Mouse (Mus musculus) spleen, adult 2 months (tissue): Measurements from ENCODE around the gene Prkaca. TPM values are rescaled to one million over a fixed set of nuclear protein-coding genes. Genes with fewer than 3 reads are reported as not detected.

Experiments
- DNase-seq, 2 experiments: peaks; one replicate each; pipeline versions ENCODE4 v3.0.0 to v3.0.0-alpha.2; 2012 to 2021; ENCODE audit warnings: low spot score in 2 of 2, low read depth in 1 of 2
- H3K27ac ChIP-seq: fragments of 200-500 bp; 2 replicates; pipeline ENCODE4 v1.5.1; 2012; ENCODE audit warnings: low read length, inconsistent platforms; ENCODE audit not compliant: insufficient read depth
- H3K27me3 ChIP-seq: fragments of 200-500 bp; 2 replicates; pipeline ENCODE4 v1.6.1; 2012; ENCODE audit warnings: mild to moderate bottlenecking, moderate library complexity, low read length, inconsistent platforms; ENCODE audit not compliant: control insufficient read depth, insufficient read depth
- H3K36me3 ChIP-seq: fragments of 200-500 bp; 2 replicates; pipeline ENCODE4 v1.6.1; 2012; ENCODE audit warnings: mild to moderate bottlenecking, low read length, inconsistent platforms; ENCODE audit not compliant: control insufficient read depth, insufficient read depth
- H3K4me1 ChIP-seq: fragments of 200-500 bp; 2 replicates; pipeline ENCODE4 v1.6.1; 2011; ENCODE audit warnings: inconsistent platforms; ENCODE audit not compliant: control insufficient read depth, insufficient read depth, insufficient read length
- H3K4me3 ChIP-seq: fragments of 200-500 bp; 2 replicates; pipeline ENCODE4 v1.5.1; 2011; ENCODE audit warnings: mild to moderate bottlenecking, inconsistent platforms; ENCODE audit not compliant: insufficient read depth, insufficient read length; ENCODE audit errors: extremely low read depth
- CTCF ChIP-seq: fragments of 200-500 bp; IDR thresholded peaks from 2 replicates; pipeline ENCODE4 v1.5.1; 2011; ENCODE audit warnings: mild to moderate bottlenecking, inconsistent platforms; ENCODE audit not compliant: insufficient read depth, insufficient read length, insufficient replicate concordance; ENCODE audit errors: extremely low read depth
- POLR2A ChIP-seq: fragments of 200-500 bp; IDR thresholded peaks from 2 replicates; pipeline ENCODE4 v1.6.1; 2011; ENCODE audit warnings: low read depth, low read length, inconsistent platforms
- WGBS: fragments of 180-500 bp; shearing (Covaris S2); methylation state at CpG from one replicate; pipeline ENCODE4 v1.1.7; 2018; 5-methylcytosine and 5-hydroxymethylcytosine counted together
- polyA plus RNA-seq: library from polyadenylated mRNA; depleted of rRNA; stranded (reverse); fragments of >200 nt; gene quantifications from 2 replicates; pipeline ENCODE4 v1.2.3, GENCODE M21; 2012

Gene Prkaca
- polyA plus RNA-seq, 1 experiment: 26.7 TPM

GRCm38 (mm10) chr8:83955958-83956218, 16.9 kb upstream of the Prkaca start:
- no peak for DNase-seq
- no peaks in the 10 kb centered on the region for H3K27me3 ChIP-seq
- H3K27ac ChIP-seq: no peak overlapping the region
- H3K4me1 ChIP-seq: peaks cover 3% of the 10 kb centered on the region; the same call in 1 of the 2 replicates
- TF ChIP-seq CTCF (no peak), POLR2A (no peak)
- no peaks in the 10 kb centered on the region for H3K36me3 ChIP-seq
- 4% methylated on average over 15 of the region's 15 CpGs for WGBS
- H3K4me3 ChIP-seq: peak overlapping the region; percentile 80; the same call in 1 of the 2 replicates

- H3K36me3 ChIP-seq: no peaks in the 10 kb centered on the region
- WGBS: 3% methylated on average over 1 of the region's 1 CpGs
- no peaks in the 10 kb centered on the region for H3K27me3 ChIP-seq
- TF ChIP-seq POLR2A: no peak
- TF ChIP-seq CTCF: peak; percentile 15; the same call in 1 of the 2 replicates
- no peak overlapping the region for H3K27ac ChIP-seq
- no peak overlapping the region for H3K4me3 ChIP-seq
- H3K4me1 ChIP-seq: peaks cover 3% of the 10 kb centered on the region; the same call in 1 of the 2 replicates
- no peak for DNase-seq
Measured at GRCm38 (mm10) chr8:83956789-83957188, 16.0 kb upstream of the Prkaca start.

GRCm38 (mm10) chr8:83964015-83964765, 8.6 kb upstream of the Prkaca start:
- Histone ChIP-seq H3K36me3 (no peaks in the 10 kb centered on the region), H3K27ac (no peak overlapping the region), H3K4me3 (no peak overlapping the region), H3K4me1 (no peaks in the 10 kb centered on the region), H3K27me3 (no peaks in the 10 kb centered on the region)
- TF ChIP-seq POLR2A (no peak), CTCF (no peak)
- no peak for DNase-seq
- WGBS: 89% methylated on average over 5 of the region's 5 CpGs

DNA sequence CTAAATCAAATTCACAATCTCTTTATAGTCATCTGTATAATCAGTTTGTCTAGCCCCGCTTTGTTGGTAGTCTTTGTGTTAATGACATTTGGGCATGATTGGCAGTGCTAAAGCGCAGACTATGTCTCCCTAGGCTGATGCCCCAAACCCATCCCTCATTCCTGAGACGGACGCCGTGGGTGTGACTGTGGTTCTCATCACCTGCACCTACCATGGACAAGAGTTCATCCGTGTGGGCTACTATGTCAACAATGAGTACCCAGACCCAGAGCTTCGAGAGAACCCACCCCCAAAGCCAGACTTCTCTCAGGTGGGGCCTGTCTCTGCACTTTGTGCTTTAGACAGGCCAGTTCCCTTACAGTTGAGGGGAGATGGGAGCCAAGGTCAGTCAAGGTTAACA, 5.1 kb upstream of the Prkaca start:
- WGBS: 98% methylated on average over 7 of the region's 7 CpGs
- DNase-seq: no peak
- H3K4me1 ChIP-seq: peaks cover 3% of the 10 kb centered on the region; the same call in 1 of the 2 replicates
- H3K36me3 ChIP-seq: no peaks in the 10 kb centered on the region
- no peak for TF ChIP-seq POLR2A
- H3K27me3 ChIP-seq: no peaks in the 10 kb centered on the region
- no peak overlapping the region for H3K27ac ChIP-seq
- no peak overlapping the region for H3K4me3 ChIP-seq

- Histone ChIP-seq H3K27ac (no peak overlapping the region), H3K27me3 (no peaks in the 10 kb centered on the region)
Measured at GRCm38 (mm10) chr8:83971121-83971520, 1.7 kb upstream of the Prkaca start.

GRCm38 (mm10) chr8:83971661-83972060, 1.1 kb upstream of the Prkaca start:
- H3K4me3 ChIP-seq: no peak overlapping the region
- TF ChIP-seq POLR2A (no peak), CTCF (no peak)
- 91% methylated on average over 6 of the region's 6 CpGs for WGBS

More at GRCm38 (mm10) chr8:83971121-83971520, 1.7 kb upstream of the Prkaca start:
- no peak overlapping the region for H3K4me3 ChIP-seq
- no peaks in the 10 kb centered on the region for H3K36me3 ChIP-seq
- peaks cover 9% of the 10 kb centered on the region; the same call in 1 of the 2 replicates for H3K4me1 ChIP-seq
- TF ChIP-seq POLR2A (no peak), CTCF (no peak)
- 90% methylated on average over 4 of the region's 4 CpGs for WGBS
- no peak for DNase-seq

More at GRCm38 (mm10) chr8:83971661-83972060, 1.1 kb upstream of the Prkaca start:
- Histone ChIP-seq H3K27me3 (no peaks in the 10 kb centered on the region), H3K36me3 (no peaks in the 10 kb centered on the region), H3K4me1 (peaks cover 9% of the 10 kb centered on the region; the same call in 1 of the 2 replicates), H3K27ac (no peak overlapping the region)
- DNase-seq: no peak
